8 mouse cellular contexts compared by ENCODE assay signal in the genomic region with DNA sequence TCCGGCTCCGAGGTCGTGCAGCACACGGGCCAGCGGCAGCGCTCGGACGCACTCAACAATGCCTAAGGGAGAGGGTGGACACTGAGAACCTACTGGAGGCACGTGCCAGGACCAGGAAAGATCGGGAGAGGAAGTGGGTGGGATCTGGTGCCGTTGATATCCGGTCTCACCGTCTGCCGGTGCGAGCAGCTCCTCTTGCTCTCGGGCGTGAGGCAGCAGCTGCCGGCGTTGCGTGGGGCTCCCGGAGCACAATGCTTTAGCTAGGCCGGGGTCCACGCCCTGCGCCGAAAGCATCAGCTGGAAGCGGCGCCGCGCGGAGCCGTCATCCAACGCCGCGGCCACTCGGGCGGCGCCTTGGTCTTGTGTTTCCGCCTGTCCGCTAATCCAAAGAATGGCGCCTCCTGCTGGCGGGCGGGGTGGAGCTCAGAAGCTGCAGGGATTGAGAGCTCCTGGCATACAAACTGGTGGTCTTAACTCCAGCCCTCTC. TPM values are rescaled to one million over a fixed set of nuclear protein-coding genes. Genes with fewer than 3 reads are reported as not detected.
A peak's percentile ranks its signal among the peaks of the same experiment; 100 is the strongest.
DNase-seq lines count a peak whose midpoint lies in the region; ATAC-seq lines count a peak whose summit lies in the region.

A gene (minus strand): TSS at position 85 of the 487 bp plus-strand sequence.

- peak; percentile 96 for DNase-seq in ZHBTc4 (ENCODE audit: low read depth, low spot score)
- DNase-seq in gastrocnemius, adult 8-10 months (ENCODE audit: low spot score in 2 of 2), result peak; percentile 89 to 91
- peak; percentile 60 for DNase-seq in hindlimb bud, embryonic 11.5 days (ENCODE audit: extremely low spot score, low read depth, low spot score)
- peak; percentile 85 to 95 for DNase-seq in left cerebral cortex, adult 8-10 months (ENCODE audit: low spot score in 2 of 2)
- peak; percentile 94 to 95 for DNase-seq in right cerebral cortex, postnatal 10 days (ENCODE audit: low spot score in 2 of 2)
- DNase-seq in urinary bladder, postnatal 25 days (ENCODE audit: low spot score), result peak; percentile 98

- H3K4me3 ChIP-seq in megakaryocyte, embryonic 14.5 days (replicated peaks), result peak within 1 kb of the TSS; percentile 99

- H3K9me3 ChIP-seq in megakaryocyte, embryonic 14.5 days, result no peaks in the 10 kb centered on the region

- H3K36me3 ChIP-seq in megakaryocyte, embryonic 14.5 days (replicated peaks; ENCODE audit: low read length), result peaks cover 41% of the 10 kb centered on the region

- ATAC-seq in common myeloid progenitor, adult 5-6 weeks (replicated peaks; ENCODE audit: low read depth, poor library complexity, severe bottlenecking), result peak; percentile 51

- H3K4me1 ChIP-seq in megakaryocyte, embryonic 14.5 days, result peaks cover 66% of the 10 kb centered on the region

- H3K27me3 ChIP-seq in megakaryocyte, embryonic 14.5 days (replicated peaks), result peaks cover 20% of the 10 kb centered on the region

RNA-seq across cellular contexts. Expression of the gene that starts here (rescaled TPM):
- 21.8 and 23.0 TPM in 2 replicates for total RNA-seq in common myeloid progenitor, adult 5-6 weeks (2017)
- total RNA-seq in gastrocnemius, adult 8-10 months (2022), result 10 to 100 TPM; 13.1 to 15.5 (median 14.1) TPM
- total RNA-seq in left cerebral cortex, adult 8-10 months (2022), result 10 to 100 TPM; 23.2 to 28.0 (median 26.8) TPM
- polyA plus RNA-seq in megakaryocyte, embryonic 14.5 days (2012; ENCODE audit: insufficient read depth, low replicate concordance), result 47.2 and 56.7 TPM in 2 replicates

Comparison
In these comparisons a context has a peak if more than half of its experiments do, and no peak if none do; other contexts are left out.
1. Peak in every context shown above with its lines: DNase-seq, ATAC-seq and H3K4me3 ChIP-seq.